Mouse (Mus musculus): Measurements from ENCODE around the gene Dusp21. TPM values are rescaled to one million over a fixed set of nuclear protein-coding genes. Genes with fewer than 3 reads are reported as not detected.

The Dusp21 gene
- polyA plus RNA-seq, 1 experiment from 2014 or later, result not detected

GRCm38 (mm10) chrX:18179492-18179891 is 33.8 kb downstream of the Dusp21 start:
- Histone ChIP-seq H3K4me1 (no peaks in the 10 kb centered on the region), H3K36me3 (replicated peaks) (no peaks in the 10 kb centered on the region), H3K4me2 (no peak overlapping the region), H3K27me3 (replicated peaks) (no peaks in the 10 kb centered on the region), H3K4me3 (no peak overlapping the region), H3K9ac (no peak overlapping the region), H3K27ac (no peak overlapping the region), H3K9me3 (no peaks in the 10 kb centered on the region)
- 90% methylated on average over 1 of the region's 1 CpGs for WGBS
- no peak for ATAC-seq (replicated peaks)

- no peaks in the 10 kb centered on the region for H3K4me1 ChIP-seq
- no peak overlapping the region for H3K4me2 ChIP-seq
- ATAC-seq (replicated peaks), result no peak
- H3K4me3 ChIP-seq, result no peak overlapping the region
- H3K36me3 ChIP-seq (replicated peaks), result no peaks in the 10 kb centered on the region
- no peaks in the 10 kb centered on the region for H3K9me3 ChIP-seq
- no peak overlapping the region for H3K27ac ChIP-seq
- H3K27me3 ChIP-seq (replicated peaks), result no peaks in the 10 kb centered on the region
- H3K9ac ChIP-seq, result no peak overlapping the region
Measured at GRCm38 (mm10) chrX:18187203-18187602, 41.5 kb downstream of the Dusp21 start.

GRCm38 (mm10) chrX:18188293-18188692 is 42.6 kb downstream of the Dusp21 start:
- no peak for ATAC-seq (replicated peaks)
- Histone ChIP-seq H3K36me3 (replicated peaks) (no peaks in the 10 kb centered on the region), H3K9me3 (no peaks in the 10 kb centered on the region), H3K27me3 (replicated peaks) (no peaks in the 10 kb centered on the region), H3K27ac (no peak overlapping the region), H3K9ac (no peak overlapping the region), H3K4me1 (no peaks in the 10 kb centered on the region), H3K4me2 (no peak overlapping the region), H3K4me3 (no peak overlapping the region)
- 95% methylated on average over 2 of the region's 2 CpGs for WGBS

Other genes starting within 250 kb of the Dusp21 start
- 20.4 and 21.5 TPM in 2 replicates for gene Kdm6a, start 16.7 kb downstream of the Dusp21 start, polyA plus RNA-seq (2015; fragmentation: Nextera tagmentation; extraction: Ambion mirVana)